Mouse (Mus musculus): ENCODE measurements around the gene Tradd. TPM values are rescaled to one million over a fixed set of nuclear protein-coding genes. Genes with fewer than 3 reads are reported as not detected.
A peak's percentile ranks its signal among the peaks of the same experiment; 100 is the strongest.
"Not testable (repeated sequence)": the region's sequence is repeated elsewhere in the genome, so short reads cannot be mapped to it uniquely, and the experiment has no call there.

Tradd gene
- polyA plus RNA-seq, 1 experiment from 2014 or later: 22.8 TPM

DNA sequence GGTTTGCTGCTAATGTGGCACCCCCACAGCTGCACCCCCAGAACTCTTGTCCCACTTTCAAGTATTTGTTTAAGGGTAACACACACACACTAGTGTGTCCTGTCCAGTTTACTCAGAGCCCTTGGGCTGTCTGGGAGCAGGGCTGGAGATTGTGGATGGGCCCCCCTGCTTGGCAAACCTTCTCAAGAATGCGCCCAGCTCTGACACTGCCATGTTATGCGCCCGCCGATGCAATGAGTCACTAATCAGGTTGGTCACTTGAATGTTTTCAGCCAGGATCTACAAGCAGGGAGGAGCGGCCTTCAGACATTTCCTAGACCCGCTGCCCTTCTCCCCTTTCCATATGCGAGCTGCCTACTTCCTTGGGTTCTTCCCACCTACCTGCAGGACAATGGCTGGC lies 28.1 kb upstream of the Tradd start:
- ATAC-seq (ENCODE audit: insufficient number of reproducible peaks, insufficient read depth, low FRiP score, low TSS enrichment, low read depth): no peak
- Histone ChIP-seq H3K4me1 (peaks cover 30% of the 10 kb centered on the region), H3K27ac (no peak overlapping the region), H3K4me3 (no peak overlapping the region), H3K27me3 (peaks cover 29% of the 10 kb centered on the region), H3K9me3 (no peaks in the 10 kb centered on the region), H3K4me2 (no peak overlapping the region), H3K9ac (no peak overlapping the region), H3K36me3 (no peaks in the 10 kb centered on the region)
- WGBS: 86% methylated on average over 7 of the region's 7 CpGs

DNA sequence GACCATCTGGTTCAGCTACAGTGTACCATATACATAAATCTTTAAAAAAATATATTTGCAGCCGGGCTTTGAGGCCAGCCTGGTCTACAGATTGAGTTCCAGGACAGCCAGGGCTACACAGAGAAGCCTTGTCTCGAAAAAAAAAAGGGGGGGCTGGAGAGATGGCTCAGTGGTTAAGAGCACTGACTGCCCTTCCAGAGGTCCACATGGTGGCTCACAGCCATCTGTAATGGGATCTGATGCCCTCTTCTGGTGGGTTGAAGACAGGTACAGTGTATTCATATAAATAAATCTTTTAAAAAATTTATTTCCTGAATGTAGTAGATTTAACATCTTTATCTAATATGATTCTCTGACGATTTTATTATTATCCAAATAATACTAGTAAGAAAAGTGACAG lies 27.4 kb upstream of the Tradd start:
- Histone ChIP-seq H3K27me3 (peaks cover 29% of the 10 kb centered on the region), H3K4me1 (peaks cover 26% of the 10 kb centered on the region)
- 63% methylated on average over 3 of the region's 3 CpGs for WGBS
- H3K4me3 ChIP-seq; ATAC-seq (ENCODE audit: insufficient number of reproducible peaks, insufficient read depth, low FRiP score, low TSS enrichment, low read depth); H3K27ac ChIP-seq; H3K4me2 ChIP-seq; H3K36me3 ChIP-seq; H3K9me3 ChIP-seq; H3K9ac ChIP-seq: not testable (repeated sequence)

DNA sequence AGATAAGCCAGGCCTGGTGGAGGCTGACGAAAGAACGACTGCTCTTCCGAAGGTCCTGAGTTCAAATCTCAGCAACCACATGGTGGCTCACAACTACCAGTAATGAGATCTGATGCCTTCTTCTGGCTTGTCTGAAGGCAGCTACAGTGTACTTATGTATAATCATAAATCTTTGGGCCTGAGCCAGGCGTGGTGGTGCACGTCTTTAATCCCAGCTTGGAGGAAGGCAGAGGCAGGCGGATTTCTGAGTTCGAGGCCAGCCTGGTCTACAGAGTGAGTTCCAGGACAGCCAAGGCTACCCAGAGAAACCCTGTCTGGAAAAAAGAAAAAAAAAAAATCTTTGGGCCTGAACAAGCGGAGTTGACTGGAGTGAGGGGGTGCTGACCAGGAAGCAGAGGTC lies 27.0 kb upstream of the Tradd start:
- H3K9ac ChIP-seq; ATAC-seq (ENCODE audit: insufficient number of reproducible peaks, insufficient read depth, low FRiP score, low TSS enrichment, low read depth): not testable (repeated sequence)
- WGBS: 85% methylated on average over 8 of the region's 8 CpGs

DNA sequence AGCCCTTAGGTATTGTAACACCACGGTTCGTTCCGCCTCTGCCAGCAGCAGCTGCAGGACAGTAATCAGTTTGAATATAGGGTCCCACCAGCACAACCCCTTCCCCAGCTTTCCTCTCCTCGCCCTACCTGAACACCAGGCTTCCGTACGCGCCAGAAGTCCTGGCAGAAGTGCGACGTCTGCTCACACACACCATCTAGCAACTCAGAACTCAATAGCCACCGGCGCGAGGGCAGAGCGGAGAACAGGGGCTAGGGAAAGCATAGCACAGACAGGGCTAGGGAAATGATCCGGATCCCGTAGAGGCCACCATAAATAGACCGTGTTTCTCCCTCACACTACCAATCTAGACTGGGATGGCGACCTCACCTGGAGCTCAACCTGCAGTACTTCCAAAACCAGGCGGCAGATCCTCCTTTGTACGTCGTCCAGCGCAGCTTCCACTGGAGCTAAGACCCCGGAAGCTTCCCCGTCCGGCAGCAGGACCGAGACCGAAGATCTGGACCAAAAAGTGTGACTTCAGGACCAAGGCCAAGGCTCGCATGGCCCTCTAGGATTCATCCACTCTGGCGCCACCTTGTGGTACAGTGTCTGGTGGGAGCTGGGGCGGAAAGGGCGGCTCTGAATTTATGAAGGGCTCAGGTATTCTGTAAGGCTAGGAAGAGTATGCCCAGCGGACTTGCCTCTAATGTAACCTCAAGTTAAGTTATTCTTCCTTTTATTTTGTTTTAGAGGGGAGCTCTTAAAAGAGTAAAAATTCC lies 26.3 kb upstream of the Tradd start:
- H3K36me3 ChIP-seq: peaks cover under 1% of the 10 kb centered on the region; the same call in 1 of the 2 replicates
- WGBS: 5% methylated on average over 31 of the region's 31 CpGs
- H3K27ac ChIP-seq: no peak overlapping the region
- peaks cover 29% of the 10 kb centered on the region for H3K27me3 ChIP-seq
- H3K4me1 ChIP-seq: peaks cover 31% of the 10 kb centered on the region
- H3K9ac ChIP-seq: no peak overlapping the region
- peak overlapping the region; percentile 56 for H3K4me3 ChIP-seq
- ATAC-seq (ENCODE audit: insufficient number of reproducible peaks, insufficient read depth, low FRiP score, low TSS enrichment, low read depth): no peak
- H3K9me3 ChIP-seq: no peaks in the 10 kb centered on the region
- peak overlapping the region; percentile 84 for H3K4me2 ChIP-seq

More for the DNA sequence above, 27.0 kb upstream of the Tradd start:
- not testable (repeated sequence) for H3K27ac ChIP-seq, H3K9me3 ChIP-seq, H3K4me3 ChIP-seq, H3K36me3 ChIP-seq, H3K4me2 ChIP-seq
- Histone ChIP-seq H3K27me3 (peaks cover 29% of the 10 kb centered on the region), H3K4me1 (peaks cover 27% of the 10 kb centered on the region)

GRCm38 (mm10) chr8:105289805-105290460 lies 25.5 kb upstream of the Tradd start, which contains the start of gene 4931428F04Rik:
Gene 4931428F04Rik (minus strand): TSS chr8:105289864.
- H3K27ac ChIP-seq: peak within 1 kb of the TSS; percentile 83
- H3K9ac ChIP-seq: peak within 1 kb of the TSS; percentile 75
- H3K4me1 ChIP-seq: peaks cover 31% of the 10 kb centered on the region
- no peak; the same call in 1 of the 2 replicates for ATAC-seq (ENCODE audit: insufficient number of reproducible peaks, insufficient read depth, low FRiP score, low TSS enrichment, low read depth)
- 1% methylated on average over 41 of the region's 43 CpGs for WGBS
- peaks cover 7% of the 10 kb centered on the region for H3K36me3 ChIP-seq
- H3K9me3 ChIP-seq: no peaks in the 10 kb centered on the region
- peak within 1 kb of the TSS; percentile 84 for H3K4me2 ChIP-seq
- H3K27me3 ChIP-seq: peaks cover 29% of the 10 kb centered on the region
- peak within 1 kb of the TSS; percentile 56 for H3K4me3 ChIP-seq

- Histone ChIP-seq H3K36me3 (peaks cover 12% of the 10 kb centered on the region), H3K9ac (peak overlapping the region; percentile 75), H3K27me3 (peaks cover 29% of the 10 kb centered on the region), H3K4me3 (peak overlapping the region; percentile 56), H3K4me1 (peaks cover 31% of the 10 kb centered on the region), H3K27ac (peak overlapping the region; percentile 83), H3K4me2 (peak overlapping the region; percentile 84), H3K9me3 (no peaks in the 10 kb centered on the region)
- WGBS: under 1% methylated on average over 53 of the region's 53 CpGs
- peak; percentile 90 for ATAC-seq (ENCODE audit: insufficient number of reproducible peaks, insufficient read depth, low FRiP score, low TSS enrichment, low read depth)
Observed at GRCm38 (mm10) chr8:105288958-105289732, 24.7 kb upstream of the Tradd start.

DNA sequence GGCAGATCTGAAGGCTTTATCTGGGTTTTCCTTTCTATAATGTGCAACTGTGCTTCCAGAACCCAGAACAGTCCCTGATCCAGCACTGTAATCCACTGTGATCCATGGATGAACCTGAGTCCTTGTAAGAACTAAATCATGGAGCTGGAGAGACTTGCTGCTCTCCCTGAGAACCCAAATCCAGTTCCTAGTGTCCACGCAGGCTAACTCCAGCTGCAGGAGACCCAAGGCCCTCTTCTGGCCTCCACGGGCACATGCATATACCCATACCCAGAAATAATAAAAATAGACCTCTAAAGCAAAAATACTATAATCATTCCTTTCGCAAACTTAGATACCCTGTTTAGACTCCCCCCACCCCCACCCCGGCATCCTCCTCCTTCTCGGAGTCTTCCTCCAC lies 23.8 kb upstream of the Tradd start:
- H3K9me3 ChIP-seq: no peaks in the 10 kb centered on the region
- H3K4me3 ChIP-seq: peak overlapping the region; percentile 56
- peaks cover 31% of the 10 kb centered on the region for H3K4me1 ChIP-seq
- H3K36me3 ChIP-seq: peaks cover 17% of the 10 kb centered on the region
- H3K4me2 ChIP-seq: peak overlapping the region; percentile 84
- H3K27me3 ChIP-seq: peaks cover 24% of the 10 kb centered on the region
- no peak overlapping the region for H3K27ac ChIP-seq
- H3K9ac ChIP-seq: peak overlapping the region; percentile 75; the same call in 1 of the 2 replicates
- 86% methylated on average over 5 of the region's 5 CpGs for WGBS
- no peak for ATAC-seq (ENCODE audit: insufficient number of reproducible peaks, insufficient read depth, low FRiP score, low TSS enrichment, low read depth)

DNA sequence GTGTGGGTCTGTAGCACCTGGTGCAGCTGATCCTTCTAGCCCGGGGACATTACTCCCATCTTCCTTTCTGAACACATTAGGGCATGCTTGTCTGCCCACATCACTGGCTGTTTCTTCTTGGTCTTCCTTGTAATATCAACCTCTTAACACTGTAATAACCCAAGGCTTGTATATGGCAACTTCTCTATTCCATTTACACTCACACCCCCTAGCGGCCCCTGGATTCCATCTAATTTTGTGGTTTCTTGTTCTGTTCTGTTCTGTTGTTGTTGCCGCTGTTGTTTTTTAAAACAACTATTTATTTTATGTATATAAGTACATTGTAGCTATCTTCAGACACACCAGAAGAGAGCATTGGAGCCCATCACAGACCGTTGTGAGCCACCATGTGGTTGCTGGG lies 22.5 kb upstream of the Tradd start:
- no peak overlapping the region for H3K9ac ChIP-seq
- ATAC-seq (ENCODE audit: insufficient number of reproducible peaks, insufficient read depth, low FRiP score, low TSS enrichment, low read depth): no peak
- 86% methylated on average over 4 of the region's 4 CpGs for WGBS
- peaks cover 31% of the 10 kb centered on the region for H3K4me1 ChIP-seq
- peaks cover 13% of the 10 kb centered on the region for H3K27me3 ChIP-seq
- H3K4me3 ChIP-seq: no peak overlapping the region
- no peak overlapping the region for H3K4me2 ChIP-seq
- no peak overlapping the region for H3K27ac ChIP-seq
- H3K9me3 ChIP-seq: no peaks in the 10 kb centered on the region
- H3K36me3 ChIP-seq: peaks cover 30% of the 10 kb centered on the region

- 43% methylated on average over 12 of the region's 12 CpGs for WGBS
- peaks cover 39% of the 10 kb centered on the region for H3K36me3 ChIP-seq
- 0 out of 2 replicates have a peak overlapping the region, but pooled peaks have one; percentile 36 for H3K9ac ChIP-seq
- H3K9me3 ChIP-seq: no peaks in the 10 kb centered on the region
- no peak overlapping the region for H3K4me2 ChIP-seq
- H3K4me3 ChIP-seq: no peak overlapping the region
- H3K4me1 ChIP-seq: peaks cover 28% of the 10 kb centered on the region
- no peak for ATAC-seq (ENCODE audit: insufficient number of reproducible peaks, insufficient read depth, low FRiP score, low TSS enrichment, low read depth)
- H3K27me3 ChIP-seq: peaks cover 18% of the 10 kb centered on the region
- H3K27ac ChIP-seq: no peak overlapping the region
Observed at GRCm38 (mm10) chr8:105285514-105285913, 21.1 kb upstream of the Tradd start.

DNA sequence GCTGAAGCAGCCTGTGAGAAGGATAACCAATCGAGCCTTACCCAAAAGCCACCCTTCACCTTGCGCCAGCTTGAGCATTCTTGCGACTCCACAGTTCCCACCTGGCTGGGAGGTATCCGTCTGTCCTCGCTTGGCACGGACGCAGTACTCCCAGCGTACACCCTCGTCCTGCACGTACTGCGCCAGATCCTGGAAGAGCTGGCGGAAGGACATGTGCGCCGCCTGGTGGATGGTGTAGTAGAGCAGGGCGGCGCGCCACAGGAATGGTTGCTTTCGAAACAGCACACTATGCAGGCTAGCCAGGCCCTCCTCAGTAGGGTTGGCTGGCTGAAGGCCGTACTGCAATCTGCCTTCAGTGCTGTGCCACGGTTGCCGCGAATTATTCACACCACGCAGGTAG lies 18.7 kb upstream of the Tradd start:
- Histone ChIP-seq H3K4me1 (peaks cover 16% of the 10 kb centered on the region), H3K9ac (0 out of 2 replicates have a peak overlapping the region, but pooled peaks have one; percentile 6), H3K9me3 (no peaks in the 10 kb centered on the region), H3K36me3 (peaks cover 45% of the 10 kb centered on the region), H3K27ac (no peak overlapping the region), H3K4me2 (no peak overlapping the region), H3K4me3 (no peak overlapping the region), H3K27me3 (peaks cover 33% of the 10 kb centered on the region)
- ATAC-seq (ENCODE audit: insufficient number of reproducible peaks, insufficient read depth, low FRiP score, low TSS enrichment, low read depth): no peak
- 26% methylated on average over 23 of the region's 23 CpGs for WGBS

DNA sequence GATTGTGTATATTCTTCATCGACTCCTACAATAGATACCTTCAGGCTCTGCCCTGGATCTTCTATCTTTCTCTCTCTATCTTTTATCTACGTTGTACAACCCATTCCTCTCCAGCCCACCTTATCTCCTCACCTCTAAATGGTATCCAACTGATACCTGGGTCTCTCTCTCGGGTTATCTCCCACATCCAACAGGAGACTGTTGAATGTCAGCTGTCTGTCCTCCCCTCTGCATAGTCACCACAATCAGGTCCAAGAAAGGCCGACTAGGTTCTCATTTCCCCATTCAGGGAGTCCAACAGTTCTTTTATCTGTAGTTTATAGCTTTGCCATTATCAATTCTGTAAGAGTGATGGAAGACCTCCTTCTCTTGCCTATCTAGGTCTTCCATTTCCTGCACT lies 17.8 kb upstream of the Tradd start:
- Histone ChIP-seq H3K36me3 (peaks cover 45% of the 10 kb centered on the region), H3K4me3 (no peak overlapping the region), H3K9ac (no peak overlapping the region), H3K27me3 (peaks cover 42% of the 10 kb centered on the region), H3K9me3 (no peaks in the 10 kb centered on the region), H3K4me2 (no peak overlapping the region), H3K4me1 (peaks cover 13% of the 10 kb centered on the region), H3K27ac (no peak overlapping the region)
- 93% methylated on average over 4 of the region's 4 CpGs for WGBS
- no peak for ATAC-seq (ENCODE audit: insufficient number of reproducible peaks, insufficient read depth, low FRiP score, low TSS enrichment, low read depth)
